Mouse (Mus musculus) hindbrain, embryonic 10.5 days (tissue): ENCODE measurements at regions not wholly inside any gene's neighbourhood (a gene's known extent, or its start where the extent isn't known, plus 50 kb on each side); places are given as distances from the start of the nearest gene placed in this dataset.
A peak's percentile ranks its signal among the peaks of the same experiment; 100 is the strongest.

ENCODE experiments used
- DNase-seq: peaks from one replicate; pipeline ENCODE4 v3.0.0-alpha.2; 2017; ENCODE audit warnings: low spot score
- H3K27ac ChIP-seq: fragments of 300-500 bp; sonication (generic); 2 replicates; pipeline ENCODE4 v1.5.1; 2016; ENCODE audit warnings: mild to moderate bottlenecking, moderate library complexity
- H3K27me3 ChIP-seq: fragments of 300-500 bp; sonication (generic); 2 replicates; pipeline ENCODE4 v1.6.1; 2016; ENCODE audit warnings: mild to moderate bottlenecking; ENCODE audit not compliant: poor library complexity, insufficient read depth, severe bottlenecking
- H3K36me3 ChIP-seq: fragments of 300-500 bp; sonication (generic); 2 replicates; pipeline ENCODE4 v1.6.1; 2016; ENCODE audit warnings: mild to moderate bottlenecking, moderate library complexity
- H3K4me1 ChIP-seq: fragments of 300-500 bp; sonication (generic); replicated peaks from 2 replicates; pipeline ENCODE4 v1.6.1; 2016; ENCODE audit warnings: mild to moderate bottlenecking
- H3K4me3 ChIP-seq: fragments of 300-500 bp; sonication (generic); 2 replicates; pipeline ENCODE4 v1.5.1; 2016; ENCODE audit warnings: mild to moderate bottlenecking, moderate library complexity
- H3K9me3 ChIP-seq: fragments of 300-500 bp; sonication (generic); 2 replicates; pipeline ENCODE4 v1.6.1; 2016; ENCODE audit warnings: mild to moderate bottlenecking, moderate library complexity
- WGBS: fragments of 180-500 bp; shearing (Covaris S2); methylation state at CpG from one replicate; pipeline ENCODE4 v1.1.7; 2016; 5-methylcytosine and 5-hydroxymethylcytosine counted together

DNA sequence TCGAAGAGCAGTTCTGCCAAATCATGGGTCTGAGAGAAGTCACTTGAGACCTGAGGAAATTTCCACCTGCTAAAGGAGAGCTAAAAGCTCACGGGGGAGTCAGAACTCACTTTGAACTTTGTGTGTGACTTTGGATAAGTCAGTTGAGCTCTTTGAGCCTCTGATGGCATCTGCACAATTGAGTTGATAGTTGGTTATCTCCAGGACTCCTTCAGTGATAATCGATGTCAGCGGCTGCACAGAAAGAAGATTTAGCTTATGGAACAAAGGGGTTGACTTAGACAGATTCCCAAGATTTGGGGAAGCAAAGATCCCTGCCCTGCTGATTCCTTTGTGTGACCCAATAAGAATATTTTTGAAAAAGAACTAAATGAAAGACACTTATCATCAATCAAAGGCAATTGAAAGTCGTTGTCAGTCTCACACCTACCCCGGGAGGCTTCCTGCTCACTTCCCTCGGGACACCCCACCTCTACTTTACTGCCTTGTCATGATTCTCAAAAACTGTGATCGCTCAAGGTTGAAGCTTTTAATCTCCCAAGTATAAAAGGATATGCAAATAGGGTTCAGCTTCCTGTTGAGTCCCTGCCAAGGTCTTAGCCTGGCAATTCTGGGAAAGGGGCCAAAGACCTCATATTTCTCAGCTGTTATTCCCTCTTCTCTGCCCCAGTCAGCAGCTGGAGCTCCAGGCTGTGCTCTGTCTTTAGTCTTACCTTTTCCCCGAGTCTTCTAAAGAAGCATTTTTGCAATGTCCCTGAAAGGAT, 145.4 kb downstream of the Dad1 start:
- H3K27ac ChIP-seq = no peak overlapping the region
- H3K9me3 ChIP-seq = no peaks in the 10 kb centered on the region
- no peak overlapping the region for H3K4me3 ChIP-seq
- DNase-seq = no peak
- WGBS = 28% methylated on average over 9 of the region's 9 CpGs
- H3K36me3 ChIP-seq = no peaks in the 10 kb centered on the region
- peaks cover 19% of the 10 kb centered on the region for H3K4me1 ChIP-seq
- H3K27me3 ChIP-seq = no peaks in the 10 kb centered on the region

DNA sequence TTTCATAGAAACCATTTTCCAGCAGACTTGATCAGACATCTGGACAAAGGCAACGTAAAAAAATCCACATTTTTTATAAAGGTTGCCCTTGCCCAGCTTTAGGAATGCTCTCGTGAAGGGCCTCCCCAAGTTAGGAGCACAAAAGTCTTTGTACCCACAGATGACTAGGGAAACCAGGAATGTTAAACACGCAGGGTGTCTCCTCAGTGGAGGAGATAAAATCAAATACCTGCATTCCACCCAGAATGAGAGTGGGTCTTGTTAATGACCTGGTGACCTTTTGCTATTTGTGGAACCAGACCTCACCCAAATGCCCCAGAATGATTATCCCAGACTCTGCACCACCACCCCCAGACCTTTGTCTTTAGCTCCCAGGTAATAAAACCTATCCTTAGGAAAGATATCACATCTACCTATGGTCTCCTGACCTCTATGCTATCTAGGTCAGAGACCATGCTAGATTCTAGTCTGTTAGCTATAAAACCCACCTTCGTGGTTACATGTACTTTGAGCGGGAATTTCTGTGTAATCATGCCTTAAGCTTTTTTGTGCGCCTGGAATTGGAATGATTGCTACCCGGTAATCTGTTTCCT, 146.6 kb downstream of the Dad1 start:
- 81% methylated on average over 7 of the region's 7 CpGs for WGBS
- Histone ChIP-seq H3K27ac (no peak overlapping the region), H3K9me3 (no peaks in the 10 kb centered on the region)

DNA sequence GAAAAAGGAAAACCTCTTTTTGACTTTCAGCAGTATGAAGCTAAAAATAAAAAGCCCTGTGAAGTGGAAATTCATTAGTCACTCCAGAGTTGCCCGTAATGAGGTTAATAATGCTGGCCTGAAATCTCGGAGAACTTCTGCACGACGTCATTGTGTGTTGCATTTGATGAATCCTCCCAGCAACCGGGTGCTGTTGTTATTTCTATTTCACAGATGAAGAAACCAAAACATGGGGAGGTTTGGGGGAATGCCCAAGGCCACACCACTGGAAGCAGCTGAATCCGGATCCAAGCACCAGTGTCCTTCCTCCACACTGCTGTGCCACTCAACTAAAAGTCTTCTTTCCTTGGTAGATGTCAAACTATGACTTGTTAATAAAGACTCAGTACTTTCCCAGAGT, 149.7 kb downstream of the Dad1 start:
- no peaks in the 10 kb centered on the region for H3K36me3 ChIP-seq
- no peaks in the 10 kb centered on the region for H3K27me3 ChIP-seq
- H3K9me3 ChIP-seq = no peaks in the 10 kb centered on the region
- no peak overlapping the region for H3K4me3 ChIP-seq
- no peak overlapping the region for H3K27ac ChIP-seq
- DNase-seq = no peak
- H3K4me1 ChIP-seq = peaks cover 33% of the 10 kb centered on the region
- WGBS = 94% methylated on average over 6 of the region's 6 CpGs

More for the DNA sequence above, 146.6 kb downstream of the Dad1 start:
- no peak overlapping the region for H3K4me3 ChIP-seq
- DNase-seq = no peak
- no peaks in the 10 kb centered on the region for H3K36me3 ChIP-seq
- peaks cover 24% of the 10 kb centered on the region for H3K4me1 ChIP-seq
- no peaks in the 10 kb centered on the region for H3K27me3 ChIP-seq

DNA sequence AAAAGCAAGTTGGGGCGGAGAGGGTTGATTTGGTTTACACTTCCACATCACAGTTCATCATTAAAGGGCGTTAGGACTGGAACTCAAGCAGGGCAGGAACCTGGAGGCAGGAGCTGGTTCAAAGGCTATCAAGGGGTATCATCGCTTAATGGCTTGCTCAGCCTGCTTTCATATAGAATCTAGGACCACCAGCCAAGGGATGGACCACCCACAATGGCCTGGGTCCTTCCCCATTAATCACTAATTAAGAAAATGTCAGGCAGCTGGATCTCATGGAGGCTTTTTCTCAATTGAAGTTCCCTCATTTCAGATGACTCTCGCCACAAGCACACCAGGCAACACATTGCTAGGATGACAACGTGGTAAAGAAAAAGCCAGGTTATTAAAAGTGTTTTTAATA, 150.4 kb downstream of the Dad1 start:
- no peaks in the 10 kb centered on the region for H3K9me3 ChIP-seq
- 75% methylated on average over 5 of the region's 5 CpGs for WGBS
- no peak for DNase-seq
- no peak overlapping the region for H3K4me3 ChIP-seq
- no peaks in the 10 kb centered on the region for H3K27me3 ChIP-seq
- H3K36me3 ChIP-seq = no peaks in the 10 kb centered on the region
- peaks cover 26% of the 10 kb centered on the region for H3K4me1 ChIP-seq
- no peak overlapping the region for H3K27ac ChIP-seq

DNA sequence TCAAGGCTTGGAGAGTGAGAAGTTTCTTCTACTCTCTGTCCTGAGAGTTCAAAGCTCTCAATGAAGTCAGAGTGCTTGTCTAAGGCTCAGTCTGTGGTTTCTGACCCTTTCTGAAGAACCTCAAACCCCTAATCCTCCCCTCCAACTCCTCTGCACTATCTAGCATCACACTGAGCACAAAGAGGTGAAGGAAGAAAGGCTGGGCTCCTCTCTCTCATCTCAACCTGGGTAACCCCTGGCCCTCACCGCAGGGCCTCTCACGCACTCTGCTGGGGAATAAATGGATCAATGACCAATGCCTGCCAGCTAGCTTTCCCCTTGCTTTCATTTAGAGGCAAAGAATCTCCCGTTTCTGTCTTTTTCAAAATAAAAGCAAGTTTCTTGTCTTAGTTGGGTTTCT, 150.8 kb downstream of the Dad1 start:
- no peak for DNase-seq
- Histone ChIP-seq H3K4me1 (peaks cover 22% of the 10 kb centered on the region), H3K4me3 (no peak overlapping the region), H3K9me3 (no peaks in the 10 kb centered on the region), H3K27me3 (no peaks in the 10 kb centered on the region), H3K36me3 (no peaks in the 10 kb centered on the region), H3K27ac (0 out of 2 replicates have a peak overlapping the region, but pooled peaks have one; percentile 9)
- 57% methylated on average over 3 of the region's 3 CpGs for WGBS

DNA sequence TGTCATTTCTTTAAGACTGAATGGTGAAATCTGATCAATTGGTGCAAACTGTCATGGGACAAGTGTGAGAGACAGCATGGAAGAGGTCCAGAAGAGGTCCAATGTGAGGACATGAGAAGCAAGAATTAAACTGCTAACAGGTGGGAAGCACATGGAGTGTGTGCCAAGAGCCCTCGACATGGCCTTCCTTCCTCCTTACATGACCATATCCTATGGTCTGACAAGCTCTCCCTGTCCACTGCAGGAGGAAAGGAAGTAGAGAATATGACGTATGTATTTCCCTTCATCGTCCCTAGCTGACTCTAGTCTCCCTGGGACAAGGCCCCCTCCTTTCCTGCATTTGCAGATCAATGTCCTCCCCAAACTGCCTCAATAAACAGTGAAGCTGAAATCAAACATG, 152.1 kb downstream of the Dad1 start:
- H3K9me3 ChIP-seq = no peaks in the 10 kb centered on the region
- no peak for DNase-seq
- H3K27me3 ChIP-seq = no peaks in the 10 kb centered on the region
- no peak overlapping the region for H3K4me3 ChIP-seq
- WGBS = 64% methylated on average over 3 of the region's 3 CpGs
- no peak overlapping the region for H3K27ac ChIP-seq
- H3K36me3 ChIP-seq = no peaks in the 10 kb centered on the region
- H3K4me1 ChIP-seq = peaks cover 29% of the 10 kb centered on the region

DNA sequence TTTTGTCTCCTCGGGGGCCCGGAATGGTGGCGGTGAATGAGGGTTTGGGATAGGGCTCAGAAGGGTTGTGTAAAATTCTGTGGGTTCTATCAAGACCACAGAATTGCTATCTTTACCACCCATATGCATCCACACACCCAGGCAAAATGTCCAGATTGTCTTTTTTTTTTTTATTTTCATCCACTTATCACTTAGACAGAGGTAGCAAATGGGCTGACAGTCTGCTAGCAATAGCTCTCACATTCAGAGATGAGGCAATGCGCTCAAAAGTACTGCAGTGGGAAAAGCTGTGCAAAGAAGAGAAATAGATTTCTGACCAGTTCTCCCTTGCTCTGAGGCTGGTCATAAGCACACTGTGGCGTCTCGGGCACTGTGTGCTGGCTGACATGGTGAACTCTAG, 154.5 kb downstream of the Dad1 start:
- Histone ChIP-seq H3K27ac (no peak overlapping the region), H3K4me3 (no peak overlapping the region), H3K27me3 (no peaks in the 10 kb centered on the region), H3K36me3 (no peaks in the 10 kb centered on the region), H3K4me1 (peaks cover 29% of the 10 kb centered on the region), H3K9me3 (no peaks in the 10 kb centered on the region)
- DNase-seq = no peak
- 92% methylated on average over 6 of the region's 6 CpGs for WGBS

DNA sequence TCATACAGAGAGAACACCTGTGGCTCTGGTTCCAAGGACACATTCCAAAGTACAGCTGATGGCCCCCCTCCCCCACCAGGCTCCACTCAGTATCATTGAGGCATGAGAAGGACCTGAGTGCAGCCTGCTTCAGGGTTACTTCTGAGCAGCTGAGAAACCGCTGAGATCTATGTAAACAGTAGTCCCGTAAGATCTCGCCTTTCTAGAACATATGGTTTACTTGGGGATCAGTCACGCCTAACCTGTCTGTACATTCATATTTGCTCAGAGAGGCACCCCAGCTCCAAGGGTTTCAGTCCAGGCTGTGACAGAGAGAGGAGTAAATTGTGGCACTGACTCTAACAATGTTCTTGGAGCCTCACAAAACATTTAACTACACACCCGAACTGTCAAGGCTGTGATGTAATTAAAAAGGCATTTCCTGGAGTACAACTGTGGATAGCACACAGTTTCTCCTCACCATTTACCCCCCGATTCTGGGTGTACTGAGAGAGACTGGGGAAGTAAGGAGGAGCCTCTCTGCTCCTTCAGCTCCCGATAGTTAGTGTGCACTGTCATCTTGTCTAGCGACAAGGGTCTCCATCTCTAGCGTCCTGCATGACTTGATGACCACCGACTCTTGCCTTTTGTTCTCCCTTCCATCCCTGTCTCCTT, 155.7 kb downstream of the Dad1 start:
- Histone ChIP-seq H3K9me3 (no peaks in the 10 kb centered on the region), H3K36me3 (no peaks in the 10 kb centered on the region), H3K4me3 (no peak overlapping the region), H3K4me1 (peaks cover 27% of the 10 kb centered on the region), H3K27me3 (no peaks in the 10 kb centered on the region), H3K27ac (0 out of 2 replicates have a peak overlapping the region, but pooled peaks have one; percentile 41)
- DNase-seq = no peak
- 70% methylated on average over 10 of the region's 10 CpGs for WGBS

DNA sequence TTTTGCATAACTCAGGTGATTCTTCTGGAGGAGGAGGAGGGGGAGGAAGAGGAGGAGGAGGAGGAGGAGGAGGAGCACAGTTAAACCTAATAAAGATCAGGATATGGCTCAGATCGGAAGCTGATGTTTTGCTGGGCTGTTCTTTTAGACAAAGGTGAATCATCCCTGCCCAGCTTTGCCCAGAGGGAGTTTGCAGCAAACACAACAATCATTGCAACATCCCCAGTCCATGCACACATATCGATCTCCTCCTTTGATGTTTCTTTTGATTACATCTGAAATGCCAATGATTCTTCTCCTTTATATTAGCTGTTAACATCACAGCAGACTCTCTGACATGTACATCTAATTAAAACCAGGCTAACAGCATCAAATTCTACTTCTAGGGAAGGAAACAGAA, 156.9 kb downstream of the Dad1 start:
- 59% methylated on average over 2 of the region's 2 CpGs for WGBS
- Histone ChIP-seq H3K4me3 (no peak overlapping the region), H3K36me3 (no peaks in the 10 kb centered on the region), H3K27me3 (no peaks in the 10 kb centered on the region), H3K9me3 (0 out of 2 replicates have a peak, but pooled peaks cover 4% of the 10 kb centered on the region), H3K4me1 (peaks cover 20% of the 10 kb centered on the region), H3K27ac (no peak overlapping the region)
- no peak for DNase-seq

DNA sequence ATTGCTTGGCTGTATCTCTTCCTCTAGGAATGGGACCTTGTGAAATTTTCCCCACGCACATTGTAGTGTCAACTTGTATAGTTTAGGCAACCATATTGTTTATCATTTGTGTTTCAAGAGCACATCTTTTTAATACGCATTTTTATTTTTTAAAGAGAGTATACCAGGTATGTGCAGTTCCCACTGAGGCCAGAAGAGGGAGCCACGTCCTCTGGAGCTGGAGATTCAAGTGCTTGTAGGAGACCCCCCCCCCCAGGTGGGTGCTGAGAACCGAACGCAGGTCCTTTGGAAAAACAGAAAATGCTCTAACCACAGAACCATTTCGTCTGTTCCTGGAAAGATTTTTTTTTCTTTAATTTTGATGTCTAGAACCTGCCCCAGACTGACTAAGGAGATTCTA, 161.5 kb downstream of the Dad1 start:
- Histone ChIP-seq H3K36me3 (no peaks in the 10 kb centered on the region), H3K4me1 (peaks cover 6% of the 10 kb centered on the region; the same call in 1 of the 2 replicates), H3K9me3 (0 out of 2 replicates have a peak, but pooled peaks cover 4% of the 10 kb centered on the region), H3K27ac (no peak overlapping the region), H3K27me3 (no peaks in the 10 kb centered on the region), H3K4me3 (no peak overlapping the region)
- 90% methylated on average over 6 of the region's 6 CpGs for WGBS
- no peak for DNase-seq

DNA sequence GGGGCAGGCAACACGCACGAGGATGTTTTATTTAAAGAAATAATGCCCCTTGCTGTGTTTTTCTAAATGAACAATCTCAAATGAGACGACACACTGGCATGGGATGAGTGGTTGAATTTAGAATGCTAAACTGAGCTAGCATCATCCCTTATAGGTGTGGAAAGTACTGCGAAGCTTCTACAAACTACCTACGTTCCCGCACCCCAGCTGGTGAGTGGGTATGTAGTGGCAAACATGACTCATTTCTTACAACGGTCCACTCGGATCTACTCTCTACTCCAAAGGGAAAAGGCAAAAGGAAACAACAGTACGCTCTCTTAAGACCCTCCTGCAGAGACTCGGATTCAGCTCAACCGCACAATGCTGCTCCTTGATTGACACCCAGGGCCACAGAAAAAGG, 167.2 kb downstream of the Dad1 start:
- Histone ChIP-seq H3K27ac (no peak overlapping the region), H3K4me3 (no peak overlapping the region), H3K9me3 (no peaks in the 10 kb centered on the region), H3K36me3 (no peaks in the 10 kb centered on the region), H3K4me1 (peaks cover 6% of the 10 kb centered on the region; the same call in 1 of the 2 replicates), H3K27me3 (no peaks in the 10 kb centered on the region)
- no peak for DNase-seq
- 67% methylated on average over 11 of the region's 11 CpGs for WGBS

DNA sequence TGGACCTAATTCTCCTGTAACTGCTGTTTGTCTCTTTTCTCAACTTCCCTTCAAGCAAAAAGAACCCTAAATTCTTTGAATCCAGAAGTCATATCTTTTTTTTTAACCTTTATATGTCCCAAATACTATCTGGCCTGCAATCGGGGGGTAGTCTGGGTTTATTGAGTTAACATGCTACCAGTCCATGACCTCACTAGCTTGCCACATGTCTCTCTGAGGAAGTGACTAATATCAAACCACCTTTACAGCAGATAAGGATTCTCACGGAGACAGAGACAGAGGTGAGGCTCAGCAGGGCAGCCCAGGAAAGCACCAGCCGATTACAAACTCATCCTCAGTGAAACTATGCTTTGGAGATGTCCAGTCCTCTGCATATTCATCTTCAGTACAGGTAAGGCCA, 179.2 kb downstream of the Dad1 start:
- DNase-seq = no peak
- Histone ChIP-seq H3K36me3 (no peaks in the 10 kb centered on the region), H3K9me3 (no peaks in the 10 kb centered on the region), H3K27me3 (no peaks in the 10 kb centered on the region), H3K4me3 (no peak overlapping the region), H3K27ac (no peak overlapping the region), H3K4me1 (no peaks in the 10 kb centered on the region)
- 87% methylated on average over 3 of the region's 3 CpGs for WGBS

DNA sequence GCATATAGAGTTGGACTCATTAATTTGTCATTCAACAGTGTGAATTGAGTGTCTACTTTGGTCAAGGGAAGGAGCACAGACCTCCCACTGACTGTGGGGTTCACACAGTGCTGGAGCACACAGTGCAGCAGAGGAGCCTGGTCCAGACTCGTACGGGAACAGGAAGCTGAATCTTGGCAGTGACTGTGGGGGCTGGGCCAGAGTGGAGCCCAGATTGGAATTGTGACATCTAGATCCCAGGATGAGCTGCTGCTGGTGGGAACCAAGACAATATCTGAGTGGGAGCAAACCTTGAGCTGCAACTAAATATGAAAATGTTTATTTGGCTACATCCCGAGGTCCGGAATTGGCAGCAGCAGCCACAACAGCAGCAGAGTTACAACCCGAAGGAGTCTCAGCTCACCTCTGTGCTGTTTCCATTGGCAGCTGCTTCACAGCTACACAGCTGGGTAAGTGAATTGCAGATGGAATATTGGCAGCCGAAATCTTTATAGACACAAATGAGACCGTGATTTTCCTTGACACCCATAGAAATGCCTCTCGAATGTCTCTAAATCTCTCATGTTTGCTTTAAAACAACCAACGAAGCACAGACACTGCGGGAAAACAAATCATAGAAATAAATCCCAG, 181.5 kb downstream of the Dad1 start:
- H3K36me3 ChIP-seq = no peaks in the 10 kb centered on the region
- no peaks in the 10 kb centered on the region for H3K4me1 ChIP-seq
- H3K27me3 ChIP-seq = no peaks in the 10 kb centered on the region
- H3K27ac ChIP-seq = no peak overlapping the region
- WGBS = 83% methylated on average over 10 of the region's 10 CpGs
- H3K4me3 ChIP-seq = no peak overlapping the region
- H3K9me3 ChIP-seq = no peaks in the 10 kb centered on the region
- no peak for DNase-seq
